Mouse (Mus musculus): ENCODE results near the gene Sdhaf1. TPM values are rescaled to one million over a fixed set of nuclear protein-coding genes. Genes with fewer than 3 reads are reported as not detected.

Sdhaf1 gene
- polyA plus RNA-seq, 1 experiment from 2014 or later, result 17.5 TPM

GRCm38 (mm10) chr7:30278911-30279310 lies 44.8 kb downstream of the Sdhaf1 start:
- Histone ChIP-seq H3K27ac (no peak overlapping the region), H3K4me1 (replicated peaks) (peaks cover 24% of the 10 kb centered on the region), H3K4me2 (peak overlapping the region; percentile 93; the same call in 1 of the 2 replicates), H3K9ac (no peak overlapping the region), H3K27me3 (no peaks in the 10 kb centered on the region), H3K4me3 (0 out of 2 replicates have a peak overlapping the region, but pooled peaks have one; percentile 96), H3K36me3 (no peaks in the 10 kb centered on the region), H3K9me3 (replicated peaks) (no peaks in the 10 kb centered on the region)
- 53% methylated on average over 2 of the region's 2 CpGs for WGBS
- no peak for ATAC-seq (replicated peaks; ENCODE audit: insufficient number of reproducible peaks, insufficient read depth, low FRiP score, low read depth)

- 67% methylated on average over 6 of the region's 6 CpGs for WGBS
- Histone ChIP-seq H3K4me1 (replicated peaks) (peaks cover 12% of the 10 kb centered on the region), H3K27me3 (no peaks in the 10 kb centered on the region), H3K9ac (no peak overlapping the region), H3K4me3 (no peak overlapping the region), H3K4me2 (no peak overlapping the region), H3K36me3 (peaks cover 13% of the 10 kb centered on the region; the same call in 1 of the 2 replicates), H3K27ac (no peak overlapping the region), H3K9me3 (replicated peaks) (no peaks in the 10 kb centered on the region)
- no peak for ATAC-seq (replicated peaks; ENCODE audit: insufficient number of reproducible peaks, insufficient read depth, low FRiP score, low read depth)
These were observed 49.3 kb downstream of the Sdhaf1 start for GRCm38 (mm10) chr7:30274383-30274782.

Other genes starting within 250 kb of the Sdhaf1 start
- gene Gm26920, start 233.5 kb downstream of the Sdhaf1 start, polyA plus RNA-seq (2015; fragmentation: Nextera tagmentation; extraction: Ambion mirVana), result 0.59 TPM in 1 of 2 replicates, not detected in the other
- gene Zfp566, start 233.4 kb downstream of the Sdhaf1 start, polyA plus RNA-seq (2015; fragmentation: Nextera tagmentation; extraction: Ambion mirVana), result 5.1 and 6.3 TPM in 2 replicates
- 72.9 and 75.3 TPM in 2 replicates for gene Zfp260, start 229.1 kb downstream of the Sdhaf1 start, polyA plus RNA-seq (2015; fragmentation: Nextera tagmentation; extraction: Ambion mirVana)
- gene Zfp382, start 202.0 kb downstream of the Sdhaf1 start, polyA plus RNA-seq (2015; fragmentation: Nextera tagmentation; extraction: Ambion mirVana), result 10.0 and 13.7 TPM in 2 replicates
- gene Zfp146, start 154.1 kb downstream of the Sdhaf1 start, polyA plus RNA-seq (2015; fragmentation: Nextera tagmentation; extraction: Ambion mirVana), result 6.9 and 8.5 TPM in 2 replicates
- gene Cox7a1, start 139.8 kb downstream of the Sdhaf1 start, polyA plus RNA-seq (2015; fragmentation: Nextera tagmentation; extraction: Ambion mirVana), result 369 and 603 TPM in 2 replicates
- gene Capns1, start 125.1 kb downstream of the Sdhaf1 start, polyA plus RNA-seq (2015; fragmentation: Nextera tagmentation; extraction: Ambion mirVana), result 77.4 and 96.6 TPM in 2 replicates
- gene Polr2i, start 91.9 kb downstream of the Sdhaf1 start, polyA plus RNA-seq (2015; fragmentation: Nextera tagmentation; extraction: Ambion mirVana), result 99.7 and 105 TPM in 2 replicates
- 125 and 140 TPM in 2 replicates for gene Tbcb, start 91.6 kb downstream of the Sdhaf1 start, polyA plus RNA-seq (2015; fragmentation: Nextera tagmentation; extraction: Ambion mirVana)
- not detected in 2 replicates for gene Ovol3, start 88.2 kb downstream of the Sdhaf1 start, polyA plus RNA-seq (2015; fragmentation: Nextera tagmentation; extraction: Ambion mirVana)
- gene Thap8, start 43.8 kb downstream of the Sdhaf1 start, polyA plus RNA-seq (2015; fragmentation: Nextera tagmentation; extraction: Ambion mirVana), result 0.42 and 0.61 TPM in 2 replicates
- 6.7 and 8.6 TPM in 2 replicates for gene Wdr62, start 43.5 kb downstream of the Sdhaf1 start, polyA plus RNA-seq (2015; fragmentation: Nextera tagmentation; extraction: Ambion mirVana)
- 8.0 and 12.0 TPM in 2 replicates for gene Clip3, start 32.2 kb downstream of the Sdhaf1 start, polyA plus RNA-seq (2015; fragmentation: Nextera tagmentation; extraction: Ambion mirVana)
- gene Alkbh6, start 15.2 kb downstream of the Sdhaf1 start, polyA plus RNA-seq (2015; fragmentation: Nextera tagmentation; extraction: Ambion mirVana), result 57.4 and 64.4 TPM in 2 replicates
- 6.1 and 18.8 TPM in 2 replicates for gene Syne4, start 9.1 kb downstream of the Sdhaf1 start, polyA plus RNA-seq (2015; fragmentation: Nextera tagmentation; extraction: Ambion mirVana)
- gene E130208F15Rik, start 2.2 kb downstream of the Sdhaf1 start, polyA plus RNA-seq (2015; fragmentation: Nextera tagmentation; extraction: Ambion mirVana), result 5.1 TPM in 1 of 2 replicates, not detected in the other
- gene Lrfn3, start 38.9 kb upstream of the Sdhaf1 start, polyA plus RNA-seq (2015; fragmentation: Nextera tagmentation; extraction: Ambion mirVana), result 1.4 and 2.1 TPM in 2 replicates
- gene Tyrobp, start 89.9 kb upstream of the Sdhaf1 start, polyA plus RNA-seq (2015; fragmentation: Nextera tagmentation; extraction: Ambion mirVana), result 27.1 and 46.0 TPM in 2 replicates
- gene Hcst, start 96.0 kb upstream of the Sdhaf1 start, polyA plus RNA-seq (2015; fragmentation: Nextera tagmentation; extraction: Ambion mirVana), result 0.98 and 2.7 TPM in 2 replicates
- gene Nfkbid, start 97.8 kb upstream of the Sdhaf1 start, polyA plus RNA-seq (2015; fragmentation: Nextera tagmentation; extraction: Ambion mirVana), result 0.76 and 1.5 TPM in 2 replicates
- 14.7 and 21.7 TPM in 2 replicates for gene Aplp1, start 121.6 kb upstream of the Sdhaf1 start, polyA plus RNA-seq (2015; fragmentation: Nextera tagmentation; extraction: Ambion mirVana)
- 0.16 TPM in 2 replicates for gene Kirrel2, start 133.8 kb upstream of the Sdhaf1 start, polyA plus RNA-seq (2015; fragmentation: Nextera tagmentation; extraction: Ambion mirVana)
- 0.09 and 0.14 TPM in 2 replicates for gene Nphs1, start 134.4 kb upstream of the Sdhaf1 start, polyA plus RNA-seq (2015; fragmentation: Nextera tagmentation; extraction: Ambion mirVana)
- gene Prodh2, start 169.7 kb upstream of the Sdhaf1 start, polyA plus RNA-seq (2015; fragmentation: Nextera tagmentation; extraction: Ambion mirVana), result 0.15 and 0.74 TPM in 2 replicates
- gene Arhgap33, start 211.2 kb upstream of the Sdhaf1 start, polyA plus RNA-seq (2015; fragmentation: Nextera tagmentation; extraction: Ambion mirVana), result 6.2 and 8.1 TPM in 2 replicates
- gene Hspb6, start 228.3 kb upstream of the Sdhaf1 start, polyA plus RNA-seq (2015; fragmentation: Nextera tagmentation; extraction: Ambion mirVana), result 155 and 176 TPM in 2 replicates
- gene Proser3, start 228.4 kb upstream of the Sdhaf1 start, polyA plus RNA-seq (2015; fragmentation: Nextera tagmentation; extraction: Ambion mirVana), result 8.0 and 9.4 TPM in 2 replicates
- 32.7 and 33.1 TPM in 2 replicates for gene Lin37, start 235.9 kb upstream of the Sdhaf1 start, polyA plus RNA-seq (2015; fragmentation: Nextera tagmentation; extraction: Ambion mirVana)
- 90.0 and 97.8 TPM in 2 replicates for gene U2af1l4, start 239.4 kb upstream of the Sdhaf1 start, polyA plus RNA-seq (2015; fragmentation: Nextera tagmentation; extraction: Ambion mirVana)
- 8.4 and 10.8 TPM in 2 replicates for gene Gm49396, start 239.4 kb upstream of the Sdhaf1 start, polyA plus RNA-seq (2015; fragmentation: Nextera tagmentation; extraction: Ambion mirVana)
- 104 and 106 TPM in 2 replicates for gene Psenen, start 239.7 kb upstream of the Sdhaf1 start, polyA plus RNA-seq (2015; fragmentation: Nextera tagmentation; extraction: Ambion mirVana)
- 3.7 and 4.0 TPM in 2 replicates for gene Igflr1, start 241.5 kb upstream of the Sdhaf1 start, polyA plus RNA-seq (2015; fragmentation: Nextera tagmentation; extraction: Ambion mirVana)

Measured in heart, embryonic 15.5 days (tissue).